Mouse (Mus musculus) kidney, postnatal 36 days (tissue): ENCODE measurements around the gene Cep170.

ENCODE experiments used
- DNase-seq, 2 experiments: peaks; one replicate each; pipeline ENCODE4 v3.0.0; 2021 to 2022; ENCODE audit warnings: mixed read lengths in 2 of 2

Gene Cep170

GRCm38 (mm10) chr1:176824611-176825010 is 10.7 kb upstream of the Cep170 start:
- DNase-seq, result no peak

GRCm38 (mm10) chr1:176823889-176824288 is 10.0 kb upstream of the Cep170 start:
- DNase-seq, result no peak

GRCm38 (mm10) chr1:176822949-176823348 is 9.1 kb upstream of the Cep170 start:
- DNase-seq, result no peak

- no peak for DNase-seq
Observed at GRCm38 (mm10) chr1:176821929-176822328, 8.1 kb upstream of the Cep170 start.

GRCm38 (mm10) chr1:176818763-176819162 is 4.9 kb upstream of the Cep170 start:
- peak; percentile 70 for DNase-seq

- no peak for DNase-seq
Observed at GRCm38 (mm10) chr1:176818147-176818546, 4.3 kb upstream of the Cep170 start.

- no peak for DNase-seq
Observed at GRCm38 (mm10) chr1:176816728-176817127, 2.9 kb upstream of the Cep170 start.

- DNase-seq, result peak; percentile 94 to 97
Observed at GRCm38 (mm10) chr1:176814591-176815062, 760 bp upstream of the Cep170 start, which contains the start of gene Sdccag8. Sdccag8 (plus strand) TSS chr1:176814660.

GRCm38 (mm10) chr1:176813292-176814035 is 403 bp downstream of the Cep170 start:
- peak; percentile 55 to 77 for DNase-seq

GRCm38 (mm10) chr1:176812491-176813291 is 1.2 kb downstream of the Cep170 start:
- DNase-seq, result no peak

- no peak for DNase-seq
Observed at GRCm38 (mm10) chr1:176811892-176812291, 2.0 kb downstream of the Cep170 start.

- no peak for DNase-seq
Observed at GRCm38 (mm10) chr1:176810161-176810560, 3.7 kb downstream of the Cep170 start.

GRCm38 (mm10) chr1:176800728-176801365 is 13.0 kb downstream of the Cep170 start:
- peak; percentile 60 to 69 for DNase-seq

- DNase-seq, result no peak
Observed at GRCm38 (mm10) chr1:176798673-176799072, 15.2 kb downstream of the Cep170 start.

- no peak for DNase-seq
Observed at GRCm38 (mm10) chr1:176792175-176792574, 21.7 kb downstream of the Cep170 start.

- DNase-seq, result no peak
Observed at GRCm38 (mm10) chr1:176789326-176789725, 24.5 kb downstream of the Cep170 start.

- no peak for DNase-seq
Observed at GRCm38 (mm10) chr1:176774533-176774932, 39.3 kb downstream of the Cep170 start.

GRCm38 (mm10) chr1:176762295-176762694 is 51.6 kb downstream of the Cep170 start:
- no peak for DNase-seq

GRCm38 (mm10) chr1:176760673-176761072 is 53.2 kb downstream of the Cep170 start:
- DNase-seq, result no peak

- DNase-seq, result no peak
Observed at GRCm38 (mm10) chr1:176755586-176755985, 58.3 kb downstream of the Cep170 start.

GRCm38 (mm10) chr1:176753861-176754718 is 59.8 kb downstream of the Cep170 start:
- no peak for DNase-seq

GRCm38 (mm10) chr1:176749708-176750107 is 64.2 kb downstream of the Cep170 start:
- DNase-seq, result no peak
